Mouse (Mus musculus) lung, adult 2 months (tissue): ENCODE measurements around the gene Srp54b.
"Not testable (repeated sequence)": the region's sequence is repeated elsewhere in the genome, so short reads cannot be mapped to it uniquely, and the experiment has no call there.

ENCODE experiments used
- CTCF ChIP-seq: fragments of 200-500 bp; IDR thresholded peaks from 2 replicates; pipeline ENCODE4 v1.5.1; 2011; ENCODE audit warnings: mild to moderate bottlenecking, low read length, control low read depth; ENCODE audit not compliant: insufficient read depth
- POLR2A ChIP-seq: fragments of 200-500 bp; IDR thresholded peaks from 2 replicates; pipeline ENCODE4 v1.6.1; 2011; ENCODE audit warnings: low read depth, mild to moderate bottlenecking, control low read depth, low read length, borderline replicate concordance; ENCODE audit errors: extremely low read depth

- not testable (repeated sequence) for TF ChIP-seq CTCF, POLR2A
These were observed 75.6 kb downstream of the Srp54b start for GRCm38 (mm10) chr12:55230520-55230861.
